Mouse (Mus musculus) forebrain, embryonic 14.5 days (tissue): ENCODE results near the gene Hdac5. TPM values are rescaled to one million over a fixed set of nuclear protein-coding genes. Genes with fewer than 3 reads are reported as not detected.

ENCODE experiments used
- ATAC-seq: fragments of 200-750 bp; cut with Nextera tagmentation; 2 replicates; pipeline ENCODE4 v1.8.0; 2017; ENCODE audit warnings: mild to moderate bottlenecking, moderate library complexity
- DNase-seq: peaks from one replicate; pipeline ENCODE4 v3.0.0-alpha.2; 2015; ENCODE audit warnings: low spot score
- H3K27ac ChIP-seq: fragments of 300-500 bp; sonication (generic); 2 replicates; pipeline ENCODE4 v1.5.1; 2014; ENCODE audit warnings: low read depth, mild to moderate bottlenecking, control low read depth, low read length, moderate library complexity
- H3K27me3 ChIP-seq: fragments of 300-500 bp; sonication (generic); replicated peaks from 2 replicates; pipeline ENCODE4 v1.6.1; 2014; ENCODE audit warnings: low read length, control low read depth, mixed read lengths; ENCODE audit not compliant: control insufficient read depth, insufficient read depth
- H3K36me3 ChIP-seq: fragments of 300-500 bp; sonication (generic); 2 replicates; pipeline ENCODE4 v1.6.1; 2014; ENCODE audit warnings: low read length, control low read depth; ENCODE audit not compliant: control insufficient read depth, insufficient read depth
- H3K4me1 ChIP-seq: fragments of 300-500 bp; sonication (generic); 2 replicates; pipeline ENCODE4 v1.6.1; 2014; ENCODE audit warnings: antibody characterized with exemption, low read length, control low read depth; ENCODE audit not compliant: control insufficient read depth, insufficient read depth
- H3K4me2 ChIP-seq: fragments of 300-500 bp; sonication (generic); 2 replicates; pipeline ENCODE4 v1.6.1; 2014; ENCODE audit warnings: mild to moderate bottlenecking, control low read depth, low read length
- H3K4me3 ChIP-seq: fragments of 300-500 bp; sonication (generic); 2 replicates; pipeline ENCODE4 v1.5.1; 2014; ENCODE audit warnings: low read depth, low read length, control low read depth
- H3K9ac ChIP-seq: fragments of 300-500 bp; sonication (generic); 2 replicates; pipeline ENCODE4 v1.6.1; 2014; ENCODE audit warnings: mild to moderate bottlenecking, low read length, control low read depth, moderate library complexity
- H3K9me3 ChIP-seq: fragments of 300-500 bp; sonication (generic); replicated peaks from 2 replicates; pipeline ENCODE4 v1.6.1; 2016; ENCODE audit warnings: low read length, control low read depth, mixed read lengths; ENCODE audit not compliant: control insufficient read depth
- WGBS: fragments of 180-500 bp; shearing (Covaris S2); extraction: QIAGEN DNeasy Blood & Tissue Kit; methylation state at CpG from one replicate; pipeline ENCODE4 v1.1.7; 2014; 5-methylcytosine and 5-hydroxymethylcytosine counted together
- polyA plus RNA-seq: library from polyadenylated mRNA; unstranded; fragments of >200 nt; fragmentation: Nextera tagmentation; extraction: Ambion mirVana; gene quantifications from 2 replicates; pipeline ENCODE4 v1.2.1, GENCODE M21; 2014

Hdac5 gene
- polyA plus RNA-seq, 1 experiment from 2014 or later, result 38.9 TPM

DNA sequence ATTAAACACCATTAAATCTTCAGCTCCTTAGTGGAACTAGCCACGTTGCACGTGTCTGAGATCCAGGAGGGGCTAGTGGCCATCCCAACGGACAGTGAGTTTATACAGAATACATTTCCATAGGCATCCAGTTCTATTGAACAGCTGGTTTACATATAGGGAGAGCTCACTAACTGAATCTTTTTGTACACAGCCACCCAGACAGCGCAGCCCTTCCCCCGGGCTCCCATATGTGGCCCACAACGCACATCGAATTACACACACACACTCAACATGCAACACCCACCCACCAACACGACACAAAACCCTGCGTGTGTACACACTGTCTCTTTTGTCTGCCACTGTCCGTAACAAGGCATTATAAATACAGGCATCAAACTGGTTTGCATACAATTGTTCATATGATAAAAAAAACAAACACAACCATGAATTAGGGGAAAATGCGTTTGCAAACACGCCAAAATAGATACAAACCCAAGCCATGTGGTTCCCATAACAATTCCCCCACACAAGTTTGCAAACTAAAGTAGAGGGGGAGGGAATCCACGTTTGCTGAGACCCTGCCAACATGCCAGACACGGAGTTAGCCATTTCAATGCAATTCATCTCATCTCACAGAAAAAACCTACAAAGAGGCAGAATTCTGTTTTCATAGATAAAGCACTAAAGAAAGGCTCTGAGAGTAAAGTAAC, 15.8 kb upstream of the Hdac5 start:
- H3K27me3 ChIP-seq, result no peaks in the 10 kb centered on the region
- 46% methylated on average over 14 of the region's 14 CpGs for WGBS
- H3K9me3 ChIP-seq, result no peaks in the 10 kb centered on the region
- H3K36me3 ChIP-seq, result no peaks in the 10 kb centered on the region
- H3K4me3 ChIP-seq, result peak overlapping the region; percentile 29
- H3K9ac ChIP-seq, result peak overlapping the region; percentile 64
- no peak for DNase-seq
- ATAC-seq, result no peak
- 0 out of 2 replicates have a peak overlapping the region, but pooled peaks have one; percentile 27 for H3K27ac ChIP-seq
- H3K4me2 ChIP-seq, result peak overlapping the region; percentile 69
- peaks cover 21% of the 10 kb centered on the region for H3K4me1 ChIP-seq

GRCm38 (mm10) chr11:102244926-102245449, 15.0 kb upstream of the Hdac5 start:
- Histone ChIP-seq H3K36me3 (no peaks in the 10 kb centered on the region), H3K4me3 (peak overlapping the region; percentile 29), H3K9ac (peak overlapping the region; percentile 64), H3K9me3 (no peaks in the 10 kb centered on the region), H3K27ac (0 out of 2 replicates have a peak overlapping the region, but pooled peaks have one; percentile 27), H3K27me3 (no peaks in the 10 kb centered on the region), H3K4me2 (peak overlapping the region; percentile 69), H3K4me1 (peaks cover 21% of the 10 kb centered on the region)
- DNase-seq, result peak; percentile 84
- WGBS, result under 1% methylated on average over 32 of the region's 32 CpGs
- ATAC-seq, result peak; percentile 67

GRCm38 (mm10) chr11:102241874-102242273, 11.9 kb upstream of the Hdac5 start:
- H3K9me3 ChIP-seq, result no peaks in the 10 kb centered on the region
- DNase-seq, result no peak
- no peak for ATAC-seq
- H3K9ac ChIP-seq, result no peak overlapping the region
- no peak overlapping the region for H3K4me3 ChIP-seq
- H3K4me1 ChIP-seq, result peaks cover 13% of the 10 kb centered on the region
- no peak overlapping the region for H3K27ac ChIP-seq
- H3K36me3 ChIP-seq, result no peaks in the 10 kb centered on the region
- no peaks in the 10 kb centered on the region for H3K27me3 ChIP-seq
- 57% methylated on average over 5 of the region's 5 CpGs for WGBS
- no peak overlapping the region for H3K4me2 ChIP-seq

- no peak overlapping the region for H3K9ac ChIP-seq
- ATAC-seq (no peak), DNase-seq (no peak)
- H3K4me1 ChIP-seq, result peaks cover 13% of the 10 kb centered on the region
- H3K27me3 ChIP-seq, result no peaks in the 10 kb centered on the region
- no peak overlapping the region for H3K4me2 ChIP-seq
- no peaks in the 10 kb centered on the region for H3K9me3 ChIP-seq
- no peaks in the 10 kb centered on the region for H3K36me3 ChIP-seq
- no peak overlapping the region for H3K4me3 ChIP-seq
- no peak overlapping the region for H3K27ac ChIP-seq
- WGBS, result 91% methylated on average over 5 of the region's 5 CpGs
These were observed 11.3 kb upstream of the Hdac5 start for GRCm38 (mm10) chr11:102241246-102241645.

DNA sequence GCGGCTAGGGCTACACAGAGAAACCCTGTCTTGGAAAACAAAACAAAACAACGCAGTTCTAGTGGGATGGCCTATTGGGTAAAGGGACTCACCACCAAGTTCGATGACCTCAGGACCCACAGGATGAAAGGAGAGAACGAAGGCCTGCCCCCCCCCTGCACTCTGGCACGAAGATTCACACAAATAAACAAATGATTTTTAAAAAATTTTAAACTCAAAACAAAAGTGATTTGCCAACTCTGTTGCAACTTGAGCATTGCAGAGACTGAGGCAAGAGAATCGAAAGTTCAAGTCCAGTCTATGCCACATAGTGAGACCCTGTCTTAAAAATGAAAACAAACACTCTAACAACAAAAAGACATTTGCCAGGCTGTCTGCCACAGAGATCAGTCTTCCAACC, 10.7 kb upstream of the Hdac5 start:
- Histone ChIP-seq H3K4me1 (peaks cover 11% of the 10 kb centered on the region), H3K9me3 (no peaks in the 10 kb centered on the region), H3K27ac (no peak overlapping the region), H3K36me3 (no peaks in the 10 kb centered on the region), H3K4me2 (no peak overlapping the region), H3K27me3 (no peaks in the 10 kb centered on the region), H3K9ac (no peak overlapping the region), H3K4me3 (no peak overlapping the region)
- 85% methylated on average over 6 of the region's 6 CpGs for WGBS
- ATAC-seq (no peak), DNase-seq (no peak)

DNA sequence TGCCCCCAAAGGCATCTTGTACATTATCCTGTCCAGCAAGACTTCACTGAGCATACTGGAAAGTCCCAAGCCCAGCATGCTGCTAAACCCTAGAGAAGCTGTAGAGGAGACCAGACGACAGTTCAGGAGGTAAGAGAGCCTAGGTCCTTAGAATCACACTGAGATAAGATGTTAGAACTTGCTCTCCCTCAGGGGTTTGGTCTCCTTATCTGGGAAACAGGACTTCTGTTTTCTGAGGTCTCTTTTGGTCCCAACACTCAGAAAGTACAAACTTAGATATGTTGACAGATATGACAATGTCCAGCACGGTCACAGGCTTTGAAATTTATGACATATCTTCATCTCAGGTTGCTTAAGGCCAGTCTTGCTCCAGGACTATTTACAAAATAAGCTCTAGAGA, 6.1 kb upstream of the Hdac5 start:
- ATAC-seq (no peak), DNase-seq (no peak)
- H3K4me2 ChIP-seq, result no peak overlapping the region

GRCm38 (mm10) chr11:102229331-102229953, 524 bp downstream of the Hdac5 start:
- Histone ChIP-seq H3K9ac (peak overlapping the region; percentile 87), H3K9me3 (no peaks in the 10 kb centered on the region), H3K4me2 (peak overlapping the region; percentile 82), H3K27me3 (no peaks in the 10 kb centered on the region), H3K36me3 (peaks cover 3% of the 10 kb centered on the region; the same call in 1 of the 2 replicates), H3K27ac (peak overlapping the region; percentile 96), H3K4me1 (peaks cover 40% of the 10 kb centered on the region), H3K4me3 (peak overlapping the region; percentile 87)
- ATAC-seq (peak; percentile 38), DNase-seq (peak; percentile 61)
- WGBS, result under 1% methylated on average over 27 of the region's 47 CpGs

More for the DNA sequence above, 6.1 kb upstream of the Hdac5 start:
- 75% methylated on average over 2 of the region's 2 CpGs for WGBS
- Histone ChIP-seq H3K27ac (no peak overlapping the region), H3K36me3 (no peaks in the 10 kb centered on the region), H3K27me3 (no peaks in the 10 kb centered on the region), H3K4me3 (no peak overlapping the region), H3K9ac (no peak overlapping the region), H3K9me3 (no peaks in the 10 kb centered on the region), H3K4me1 (no peaks in the 10 kb centered on the region)

DNA sequence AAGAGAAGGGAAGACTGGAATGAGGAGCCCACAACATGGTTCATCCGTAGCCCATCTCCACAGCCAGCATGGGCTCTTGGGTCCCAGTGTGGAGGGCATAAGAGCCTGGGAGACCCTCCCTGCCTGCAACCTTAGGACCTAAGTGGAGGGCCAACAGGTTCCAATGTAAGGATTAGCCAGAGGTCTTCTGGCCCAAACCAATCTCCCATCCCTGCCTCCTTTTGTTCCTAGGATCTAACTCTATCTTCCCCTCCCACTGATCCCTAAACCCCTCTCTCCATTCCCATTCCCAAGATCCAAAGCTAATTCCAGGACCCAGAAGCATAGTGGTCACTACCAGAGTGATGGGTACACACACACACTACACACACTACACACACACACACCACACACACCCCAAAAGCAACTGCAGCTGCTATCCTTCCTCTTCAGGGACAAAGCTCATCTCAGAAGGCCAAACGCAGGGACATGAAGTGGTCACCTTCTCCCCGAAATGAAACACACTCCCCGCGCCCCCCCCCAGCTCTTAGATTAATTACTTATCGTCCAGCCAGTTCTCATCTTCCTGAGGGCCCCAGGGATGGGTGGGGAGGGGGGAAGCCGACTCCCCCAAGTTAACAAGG, 1.2 kb downstream of the Hdac5 start:
- no peaks in the 10 kb centered on the region for H3K9me3 ChIP-seq
- peaks cover 8% of the 10 kb centered on the region; the same call in 1 of the 2 replicates for H3K36me3 ChIP-seq
- H3K4me2 ChIP-seq, result peak overlapping the region; percentile 82
- WGBS, result 11% methylated on average over 7 of the region's 7 CpGs
- DNase-seq, result no peak
- peak overlapping the region; percentile 87 for H3K9ac ChIP-seq
- no peak for ATAC-seq
- H3K27me3 ChIP-seq, result no peaks in the 10 kb centered on the region
- peak overlapping the region; percentile 87 for H3K4me3 ChIP-seq
- H3K27ac ChIP-seq, result peak overlapping the region; percentile 96
- H3K4me1 ChIP-seq, result peaks cover 40% of the 10 kb centered on the region
